Mouse (Mus musculus): ENCODE measurements around the gene Mad2l2. TPM values are rescaled to one million over a fixed set of nuclear protein-coding genes. Genes with fewer than 3 reads are reported as not detected.
A peak's percentile ranks its signal among the peaks of the same experiment; 100 is the strongest.

The Mad2l2 gene
- polyA plus RNA-seq (2012; rRNA removed), result 111 and 132 TPM in 2 replicates

DNA sequence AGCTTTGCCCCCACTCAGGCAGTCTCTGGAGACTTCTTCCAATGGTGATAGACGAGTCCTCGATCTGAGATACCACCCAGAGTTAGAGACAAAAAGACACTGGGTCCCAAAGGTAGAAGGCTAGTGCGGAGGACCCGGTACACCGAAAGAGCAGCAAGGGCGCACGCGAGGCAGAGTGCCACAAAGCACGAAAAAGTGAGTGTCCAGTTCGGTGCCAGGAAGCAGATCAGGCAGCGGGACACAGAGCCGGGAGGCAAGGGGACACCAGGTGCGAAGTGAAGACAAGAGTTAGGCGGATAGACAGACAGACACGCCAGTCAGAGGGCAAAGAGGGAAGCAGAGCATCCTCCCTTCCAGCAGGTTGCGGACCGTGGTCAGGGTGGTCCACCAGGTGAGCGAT is at the start of gene Mad2l2:
Gene Mad2l2 (plus strand): TSS at position 252 of the 400 bp plus-strand sequence.
- TF ChIP-seq CTCF (IDR thresholded peaks at IDR 0.05; ENCODE audit: borderline replicate concordance, extremely low read depth, insufficient read depth, insufficient read length) (no peak), POLR2A (IDR thresholded peaks at IDR 0.05; ENCODE audit: borderline replicate concordance, extremely low read depth, insufficient read depth, insufficient read length, poor library complexity, severe bottlenecking) (no peak)

DNA sequence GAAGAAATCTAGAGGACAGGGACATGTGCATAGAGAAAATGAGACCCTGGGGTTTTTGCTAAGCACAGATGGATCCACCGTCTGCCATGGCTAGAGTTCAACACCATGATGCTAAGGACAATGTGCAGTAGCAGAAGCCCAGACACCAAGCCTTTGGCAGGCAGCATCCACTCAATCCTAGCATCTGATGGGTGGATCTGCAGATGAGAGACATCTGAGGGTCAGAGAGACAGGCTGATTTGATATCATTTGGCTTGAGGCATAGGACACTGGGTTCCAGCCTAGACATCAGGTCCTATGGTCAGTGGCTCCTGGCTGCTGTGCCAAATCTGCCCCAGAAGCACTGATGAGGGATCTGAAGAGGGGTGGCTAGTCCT is 49.6 kb upstream of the Mad2l2 start:
- no peak for DNase-seq (ENCODE audit: low read depth)
- no peak for TF ChIP-seq CTCF (IDR thresholded peaks at IDR 0.05; ENCODE audit: borderline replicate concordance, extremely low read depth, insufficient read depth, insufficient read length)
- TF ChIP-seq POLR2A (IDR thresholded peaks at IDR 0.05; ENCODE audit: borderline replicate concordance, extremely low read depth, insufficient read depth, insufficient read length, poor library complexity, severe bottlenecking), result no peak

More for the DNA sequence above, at the start of gene Mad2l2:
- DNase-seq (ENCODE audit: low read depth), result no peak

DNA sequence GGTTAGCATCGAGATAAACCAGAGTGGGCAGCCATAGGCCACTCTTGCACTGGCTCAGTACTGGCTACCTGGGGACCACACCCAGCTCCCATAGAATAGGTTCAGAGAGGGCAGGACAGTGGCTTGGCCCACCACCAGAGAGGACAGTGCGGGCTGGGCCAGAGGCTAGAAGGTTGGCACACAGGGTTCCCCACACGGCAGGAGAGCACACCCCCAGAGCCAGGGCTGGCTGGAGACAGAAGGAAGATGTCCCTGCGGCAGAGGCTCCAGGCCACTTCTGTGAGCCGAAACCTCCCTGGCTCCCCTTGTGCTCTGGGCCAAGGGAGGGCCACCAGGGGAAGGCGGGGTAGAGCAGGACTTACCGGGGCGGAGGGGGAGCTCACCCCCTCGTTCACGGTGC is 49.0 kb upstream of the Mad2l2 start:
- TF ChIP-seq POLR2A (IDR thresholded peaks at IDR 0.05; ENCODE audit: borderline replicate concordance, extremely low read depth, insufficient read depth, insufficient read length, poor library complexity, severe bottlenecking) (no peak), CTCF (IDR thresholded peaks at IDR 0.05; ENCODE audit: borderline replicate concordance, extremely low read depth, insufficient read depth, insufficient read length) (no peak)
- no peak for DNase-seq (ENCODE audit: low read depth)

DNA sequence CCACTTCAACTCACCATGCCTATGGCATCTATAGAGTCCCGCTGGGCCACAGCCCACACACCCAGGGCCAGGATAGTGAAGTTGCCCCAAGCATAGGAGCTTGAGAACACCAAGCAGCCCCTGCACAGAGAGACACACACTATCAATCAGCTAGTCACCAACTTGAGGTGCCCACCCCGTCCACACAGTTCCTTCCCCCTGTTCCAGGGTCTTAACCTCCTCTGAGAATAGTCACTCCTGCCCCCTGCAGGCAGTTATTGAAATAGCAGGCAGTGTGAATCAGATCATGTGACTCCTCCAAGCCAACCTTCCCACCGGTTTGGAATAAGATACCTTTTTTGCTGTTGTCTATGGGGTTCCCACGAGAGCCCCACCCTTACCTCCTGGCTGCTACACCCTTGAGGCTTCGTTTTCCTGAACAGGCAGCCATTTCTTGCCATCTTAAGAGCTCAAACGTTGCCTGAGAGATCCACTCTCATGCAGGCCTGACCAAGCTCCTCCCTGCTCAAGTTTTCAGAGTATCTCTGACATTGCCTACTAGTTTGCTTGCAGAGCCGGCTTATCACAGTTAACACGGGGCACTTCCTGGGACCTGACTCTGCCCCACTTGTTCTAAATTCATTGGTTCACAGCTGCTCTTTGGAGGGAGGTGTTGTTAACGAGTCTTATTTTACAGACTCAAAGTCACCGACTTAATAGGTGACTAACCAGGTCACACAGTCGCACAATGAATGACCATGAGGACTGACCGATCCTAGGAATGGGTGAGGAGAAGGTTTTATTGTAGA is 47.7 kb upstream of the Mad2l2 start:
- TF ChIP-seq CTCF (IDR thresholded peaks at IDR 0.05; ENCODE audit: borderline replicate concordance, extremely low read depth, insufficient read depth, insufficient read length) (peak; percentile 58; the same call in 1 of the 2 replicates), POLR2A (IDR thresholded peaks at IDR 0.05; ENCODE audit: borderline replicate concordance, extremely low read depth, insufficient read depth, insufficient read length, poor library complexity, severe bottlenecking) (no peak)
- DNase-seq (ENCODE audit: low read depth), result peak; percentile 59

DNA sequence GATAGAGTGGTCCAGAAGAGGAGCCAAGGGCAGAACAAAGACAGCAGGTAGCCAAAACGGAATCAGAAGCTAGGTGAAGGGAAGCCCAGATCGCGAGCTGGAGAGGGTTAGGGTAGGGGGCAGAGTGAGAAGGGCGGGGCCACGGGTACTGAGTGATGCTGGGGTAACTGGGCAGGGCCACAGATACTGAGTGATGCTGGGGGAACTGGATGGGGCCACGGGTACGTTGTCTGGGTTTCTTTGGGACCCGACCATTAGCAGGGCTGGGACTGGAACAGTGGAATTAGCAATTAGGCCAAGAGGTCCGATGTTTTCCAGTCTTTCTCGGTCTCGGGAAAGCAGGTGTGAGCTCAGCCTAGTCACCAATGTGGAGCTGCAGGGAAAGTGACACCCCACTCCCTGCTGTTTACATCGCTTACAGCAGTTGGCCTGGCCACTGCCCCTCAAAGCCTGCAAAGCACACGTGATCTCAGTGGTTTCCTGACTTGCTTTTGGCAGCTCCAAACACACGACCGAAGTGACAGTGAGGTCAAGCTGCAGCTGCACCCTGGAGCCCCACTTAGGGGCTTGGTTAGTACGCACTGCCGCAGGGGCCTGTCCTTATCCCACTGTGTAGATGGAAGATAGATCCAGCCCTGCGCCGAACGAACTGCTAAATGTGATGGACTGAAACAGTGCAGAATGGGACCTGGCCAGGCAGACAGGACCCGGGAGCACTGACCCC is 46.8 kb upstream of the Mad2l2 start:
- DNase-seq (ENCODE audit: low read depth), result no peak
- no peak for TF ChIP-seq POLR2A (IDR thresholded peaks at IDR 0.05; ENCODE audit: borderline replicate concordance, extremely low read depth, insufficient read depth, insufficient read length, poor library complexity, severe bottlenecking)
- TF ChIP-seq CTCF (IDR thresholded peaks at IDR 0.05; ENCODE audit: borderline replicate concordance, extremely low read depth, insufficient read depth, insufficient read length), result no peak

DNA sequence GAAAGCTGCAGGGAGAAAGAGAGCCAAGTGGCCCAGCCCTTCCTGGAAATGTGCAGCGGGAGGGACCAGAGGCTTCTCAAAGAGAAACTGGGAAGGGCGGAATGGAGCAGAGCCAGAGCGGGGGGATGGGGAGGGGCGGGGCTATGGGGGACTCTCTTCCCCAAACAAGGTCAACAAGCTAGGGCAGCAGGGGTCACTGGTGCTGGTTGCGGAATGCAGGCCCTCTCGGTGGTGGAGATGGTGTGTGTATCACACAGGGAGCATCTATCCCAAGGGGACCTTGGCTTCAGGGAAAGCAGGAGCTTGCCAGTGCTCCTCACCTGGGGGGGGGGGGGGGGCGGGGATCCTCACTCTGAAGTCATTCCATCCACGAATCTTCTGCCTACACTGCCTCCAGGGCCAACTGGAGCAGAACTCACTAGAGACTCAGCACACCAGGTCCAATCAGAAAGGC is 45.9 kb upstream of the Mad2l2 start:
- DNase-seq (ENCODE audit: low read depth), result no peak
- TF ChIP-seq CTCF (IDR thresholded peaks at IDR 0.05; ENCODE audit: borderline replicate concordance, extremely low read depth, insufficient read depth, insufficient read length), result no peak
- TF ChIP-seq POLR2A (IDR thresholded peaks at IDR 0.05; ENCODE audit: borderline replicate concordance, extremely low read depth, insufficient read depth, insufficient read length, poor library complexity, severe bottlenecking), result no peak

DNA sequence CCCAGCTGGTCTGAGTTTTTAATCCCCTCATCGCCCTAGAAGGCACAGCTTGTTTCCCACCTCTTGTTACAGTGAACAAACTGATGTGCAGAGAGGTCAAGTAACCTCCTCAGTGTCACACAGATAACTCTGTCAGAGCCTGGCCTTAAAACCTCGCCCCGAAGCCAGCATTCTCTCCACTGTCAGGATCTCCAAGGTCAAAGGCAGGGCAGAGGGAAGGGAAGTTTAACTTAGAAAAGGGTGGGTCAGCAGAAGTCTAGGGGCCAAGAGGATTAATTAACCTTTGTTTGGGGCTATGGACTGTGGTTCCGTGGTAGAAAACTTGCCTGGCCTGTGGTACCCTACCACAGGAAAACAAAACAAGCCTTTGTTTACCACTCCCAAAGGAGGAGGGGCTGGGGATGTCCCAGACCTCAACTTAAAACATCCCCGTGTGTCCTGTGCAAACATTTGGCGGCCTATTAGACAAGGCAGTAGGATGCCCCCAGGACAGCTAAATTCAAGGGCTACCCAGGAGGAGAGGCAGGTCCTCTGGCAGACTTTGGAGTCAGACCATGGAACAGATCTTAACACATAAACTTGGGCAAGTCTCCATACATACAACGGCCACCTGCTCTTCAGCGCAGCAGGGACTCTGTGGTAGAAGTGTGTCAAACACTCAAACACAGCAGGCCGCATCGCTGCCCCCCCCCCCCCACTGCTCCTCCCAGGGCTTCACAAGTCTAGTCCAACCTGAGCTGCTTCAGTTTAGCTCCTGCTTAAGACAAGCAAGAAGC is 44.9 kb upstream of the Mad2l2 start:
- no peak for TF ChIP-seq CTCF (IDR thresholded peaks at IDR 0.05; ENCODE audit: borderline replicate concordance, extremely low read depth, insufficient read depth, insufficient read length)
- no peak for TF ChIP-seq POLR2A (IDR thresholded peaks at IDR 0.05; ENCODE audit: borderline replicate concordance, extremely low read depth, insufficient read depth, insufficient read length, poor library complexity, severe bottlenecking)
- DNase-seq (ENCODE audit: low read depth), result no peak

DNA sequence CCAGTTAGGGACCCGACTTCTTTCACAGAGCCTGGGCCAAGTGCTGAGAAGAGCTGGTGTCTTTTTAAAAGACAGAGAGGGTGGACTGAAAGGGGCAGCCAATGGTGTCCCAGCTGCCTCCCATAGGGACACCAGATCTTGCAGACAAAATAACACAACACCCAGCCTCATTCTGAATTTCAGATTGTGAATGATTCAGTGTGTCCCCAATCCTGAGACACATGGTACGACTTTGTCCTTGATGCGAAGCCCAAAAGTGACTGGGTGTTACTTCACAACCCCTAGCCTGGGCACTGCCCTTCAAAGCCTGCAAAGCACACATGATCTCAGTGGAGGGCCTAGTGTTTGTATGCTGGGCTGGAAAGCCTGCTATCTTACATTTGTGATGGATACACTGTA is 44.3 kb upstream of the Mad2l2 start:
- TF ChIP-seq POLR2A (IDR thresholded peaks at IDR 0.05; ENCODE audit: borderline replicate concordance, extremely low read depth, insufficient read depth, insufficient read length, poor library complexity, severe bottlenecking) (no peak), CTCF (IDR thresholded peaks at IDR 0.05; ENCODE audit: borderline replicate concordance, extremely low read depth, insufficient read depth, insufficient read length) (no peak)
- DNase-seq (ENCODE audit: low read depth), result no peak

DNA sequence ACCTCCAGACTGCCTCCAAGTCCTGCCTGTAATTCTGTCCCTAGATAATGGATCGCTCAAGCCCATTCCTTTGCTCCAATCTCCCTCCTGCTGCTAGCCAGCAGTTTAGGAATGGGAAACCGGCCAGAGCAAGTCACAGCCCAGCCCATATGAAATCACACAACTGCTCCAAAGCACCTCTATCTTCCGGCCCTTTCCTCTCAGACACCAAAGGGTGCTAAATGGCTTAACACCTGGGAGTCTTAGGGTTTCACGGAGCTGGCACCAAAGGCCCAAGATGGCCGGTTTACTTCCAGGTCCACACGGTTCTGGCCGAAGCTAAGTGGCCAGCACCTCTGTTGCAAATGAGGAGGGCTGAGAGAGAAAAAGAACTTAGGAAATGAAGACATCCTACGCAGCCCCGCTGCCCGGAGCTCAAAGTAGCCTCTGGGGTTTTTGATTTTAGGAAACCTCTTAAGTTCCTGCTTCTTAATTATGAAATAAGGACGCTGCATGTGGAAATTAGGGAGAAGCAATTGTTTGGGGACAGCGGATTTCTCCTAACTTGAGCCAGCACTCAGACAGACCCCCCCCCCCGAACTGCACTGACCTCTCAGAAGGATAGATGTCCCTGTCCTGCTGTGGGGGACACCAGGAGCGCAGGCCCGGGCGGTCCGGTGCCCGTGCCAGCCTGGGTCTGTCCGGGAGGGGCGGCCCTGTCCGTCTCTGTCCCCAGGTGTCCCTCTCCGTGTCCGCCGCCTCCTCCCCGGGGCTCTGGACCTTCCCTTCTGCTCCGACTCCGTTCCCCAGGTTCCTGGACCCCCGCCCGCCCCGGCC is 42.9 kb upstream of the Mad2l2 start:
- TF ChIP-seq CTCF (IDR thresholded peaks at IDR 0.05; ENCODE audit: borderline replicate concordance, extremely low read depth, insufficient read depth, insufficient read length) (no peak), POLR2A (IDR thresholded peaks at IDR 0.05; ENCODE audit: borderline replicate concordance, extremely low read depth, insufficient read depth, insufficient read length, poor library complexity, severe bottlenecking) (no peak)
- DNase-seq (ENCODE audit: low read depth), result peak; percentile 53

DNA sequence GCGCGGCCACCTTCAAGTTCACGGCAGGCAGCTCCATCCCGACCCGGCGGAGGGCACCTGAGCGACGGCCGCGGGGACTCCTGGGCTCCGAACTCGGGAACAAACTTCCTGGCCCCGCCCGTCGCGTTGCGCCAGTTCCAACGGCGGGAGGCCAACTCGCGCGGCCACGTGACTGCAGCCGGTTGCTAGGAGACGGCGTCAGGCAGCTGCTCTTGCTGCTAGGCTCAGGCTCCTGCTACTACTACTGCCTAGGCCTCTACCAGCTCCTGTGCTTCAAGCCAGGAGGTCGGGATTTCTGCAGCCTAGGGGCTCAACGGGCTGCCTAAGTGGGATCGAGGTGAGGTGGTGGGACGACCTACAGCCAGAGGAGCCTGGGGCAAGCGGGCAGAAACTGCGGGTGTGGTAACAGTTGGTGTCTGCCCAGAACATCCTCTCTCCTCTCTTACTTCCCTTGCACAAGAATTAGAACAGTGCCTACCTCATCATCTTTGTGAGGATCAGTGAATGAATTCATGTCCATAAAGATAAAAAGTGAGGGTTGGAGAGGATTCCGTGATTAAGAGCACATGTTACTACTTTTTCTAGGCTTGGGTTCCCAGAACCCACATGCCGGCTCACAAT is 42.2 kb upstream of the Mad2l2 start, which contains the start of gene Agtrap:
Gene Agtrap (minus strand): TSS at position 125 of the 621 bp plus-strand sequence.
- DNase-seq (ENCODE audit: low read depth), result peak; percentile 96
- TF ChIP-seq CTCF (IDR thresholded peaks at IDR 0.05; ENCODE audit: borderline replicate concordance, extremely low read depth, insufficient read depth, insufficient read length), result no peak
- no peak for TF ChIP-seq POLR2A (IDR thresholded peaks at IDR 0.05; ENCODE audit: borderline replicate concordance, extremely low read depth, insufficient read depth, insufficient read length, poor library complexity, severe bottlenecking)
